22 mouse cellular contexts compared by ENCODE assay signal in genomic region chr7:3571847-3572246, GRCm38 (mm10). TPM values are rescaled to one million over a fixed set of nuclear protein-coding genes. Genes with fewer than 3 reads are reported as not detected.
"Had no signal": no experiment of that assay in that cellular context is flagged by ENCODE, and none has a peak within 500 bp of the region (broad histone marks: within the 10 kb centered on the region; RNA-seq: fewer than 3 reads in every experiment).

No protein-coding gene starts in this region.

- H3K4me1 ChIP-seq: lung, embryonic 15.5 days; midbrain, embryonic 10.5 days; midbrain, embryonic 12.5 days; neural tube, embryonic 12.5 days; stomach, embryonic 15.5 days had no signal

- DNase-seq: lung, adult 2 months; lung, postnatal 14 days; lung, postnatal 36 days; midbrain, embryonic 14.5 days; right cerebral cortex, postnatal 14 days; thymus, adult 2 months; thymus, postnatal 25 days; thymus, postnatal 4 days had no signal

- H3K36me3 ChIP-seq: lung, embryonic 15.5 days; midbrain, embryonic 10.5 days; midbrain, embryonic 12.5 days; neural tube, embryonic 12.5 days; stomach, embryonic 15.5 days had no signal

- ATAC-seq: lung, postnatal 0 days; midbrain, embryonic 16.5 days had no signal

- H3K27ac ChIP-seq: lung, embryonic 15.5 days; macrophage; midbrain, embryonic 10.5 days; midbrain, embryonic 12.5 days; neural tube, embryonic 12.5 days; stomach, embryonic 15.5 days; stomach, postnatal 0 days had no signal

- H3K27me3 ChIP-seq: lung, embryonic 15.5 days; midbrain, embryonic 12.5 days; neural tube, embryonic 12.5 days; stomach, embryonic 15.5 days had no signal

- H3K9me3 ChIP-seq: lung, embryonic 15.5 days; midbrain, embryonic 12.5 days; neural tube, embryonic 12.5 days; stomach, embryonic 15.5 days had no signal

- H3K4me3 ChIP-seq: lung, embryonic 15.5 days; midbrain, embryonic 10.5 days; midbrain, embryonic 12.5 days; myocyte; neural tube, embryonic 12.5 days; stomach, embryonic 15.5 days had no signal

- H3K9ac ChIP-seq: lung, embryonic 15.5 days; midbrain, embryonic 12.5 days; neural tube, embryonic 12.5 days; stomach, embryonic 15.5 days had no signal

RNA-seq across cellular contexts. Expression of gene Oscar, which starts 44.1 kb away (rescaled TPM):
- total RNA-seq: megakaryocyte, adult 5-6 weeks; megakaryocyte-erythroid progenitor cell, adult 5-6 weeks; neutrophil, adult 5-6 weeks had no signal
- polyA plus RNA-seq: liver, embryonic 16.5 days; macrophage; midbrain, embryonic 10.5 days; myocyte had no signal
